Mouse (Mus musculus) layer of hippocampus, adult 9-11 months (tissue): ENCODE measurements around the gene Cd9.

Experiments
- DNase-seq: peaks from one replicate; pipeline ENCODE4 v3.0.0; 2022

Cd9 gene

DNA sequence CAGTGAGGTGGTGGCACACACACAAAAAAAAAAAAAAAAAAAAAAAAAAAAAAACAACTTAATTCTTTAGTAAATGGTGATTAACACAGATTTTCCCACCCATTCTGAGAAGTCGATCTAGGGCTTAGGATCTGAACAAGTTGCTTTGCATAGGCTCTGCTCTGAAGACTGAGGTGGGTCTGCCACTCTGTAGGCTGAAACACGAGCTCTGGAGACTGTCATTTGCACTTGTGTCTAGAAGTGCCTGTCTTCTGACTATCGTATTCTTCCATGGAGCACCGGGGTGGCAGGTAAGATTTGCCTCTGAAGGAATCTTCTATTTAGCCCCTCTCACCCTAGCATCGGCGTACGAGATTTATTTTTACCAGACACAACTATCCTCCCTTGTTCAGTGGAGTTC, 62.1 kb downstream of the Cd9 start:
- no peak for DNase-seq

DNA sequence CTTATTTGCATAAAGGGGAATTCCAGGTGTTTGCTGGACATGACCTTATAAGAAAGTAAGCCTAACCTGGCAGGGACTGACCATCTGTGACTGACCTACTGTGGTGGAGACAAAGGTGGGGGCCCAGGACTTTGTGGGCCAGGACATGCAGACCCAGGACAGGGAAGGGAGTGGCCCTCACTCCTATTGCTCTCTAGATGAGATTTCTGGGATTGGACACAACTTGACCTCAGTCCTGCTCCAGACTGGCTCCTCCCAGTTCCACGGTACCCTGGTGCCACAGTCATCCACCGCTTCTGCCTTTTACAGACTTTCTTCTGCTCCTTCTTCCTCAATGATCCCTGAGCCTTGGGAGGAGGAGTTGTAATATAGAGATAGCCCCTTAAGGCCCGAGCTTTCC, 63.6 kb downstream of the Cd9 start:
- no peak for DNase-seq

DNA sequence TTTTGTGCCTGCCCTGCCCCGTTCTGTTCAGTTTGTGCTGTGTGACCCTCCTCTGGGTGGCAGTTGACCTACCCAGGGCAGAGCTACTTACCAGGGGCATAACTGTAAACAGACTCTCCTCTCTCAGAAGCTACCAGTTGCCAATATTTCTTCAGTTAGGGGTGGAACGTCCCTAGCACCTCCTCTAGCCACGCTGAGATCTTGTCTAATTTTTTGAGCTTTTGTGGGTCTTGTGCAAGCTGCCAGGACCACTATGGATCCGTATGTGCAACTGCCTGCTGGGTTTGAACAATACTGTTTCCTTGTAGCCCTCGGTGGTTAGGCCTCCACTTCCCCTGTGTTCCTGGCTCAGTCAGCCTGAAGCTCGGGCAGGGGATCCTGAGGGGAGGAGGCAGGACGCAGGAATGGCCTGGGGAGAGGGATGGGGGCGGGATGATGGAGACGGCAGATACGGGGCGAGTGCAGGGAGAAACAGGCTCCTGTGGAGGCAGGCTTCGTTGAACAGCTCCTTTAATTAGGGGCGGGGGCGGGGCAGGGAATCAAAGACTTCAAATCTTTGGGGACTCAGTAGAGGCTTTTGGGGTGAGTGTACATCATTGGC, 64.1 kb downstream of the Cd9 start:
- no peak for DNase-seq

DNA sequence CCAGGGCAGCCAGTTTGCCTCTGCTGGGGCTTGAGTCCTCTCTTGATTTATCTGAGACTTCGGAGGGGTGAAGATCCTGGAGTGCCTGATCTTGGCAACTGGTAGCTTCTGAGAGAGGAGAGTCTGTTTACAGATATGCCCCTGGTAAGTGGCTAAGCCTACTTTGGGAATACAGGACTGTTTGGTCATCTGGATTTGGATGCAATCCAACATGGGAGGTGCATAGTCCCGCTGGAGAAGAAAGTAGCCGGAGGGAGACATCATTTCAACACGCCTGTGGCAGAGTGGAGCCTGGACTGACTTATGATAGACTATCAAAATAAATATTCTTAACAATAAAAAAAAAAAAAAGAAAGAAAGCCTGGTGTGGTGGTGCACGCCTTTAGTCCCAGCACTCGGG, 64.8 kb downstream of the Cd9 start:
- DNase-seq, result no peak

DNA sequence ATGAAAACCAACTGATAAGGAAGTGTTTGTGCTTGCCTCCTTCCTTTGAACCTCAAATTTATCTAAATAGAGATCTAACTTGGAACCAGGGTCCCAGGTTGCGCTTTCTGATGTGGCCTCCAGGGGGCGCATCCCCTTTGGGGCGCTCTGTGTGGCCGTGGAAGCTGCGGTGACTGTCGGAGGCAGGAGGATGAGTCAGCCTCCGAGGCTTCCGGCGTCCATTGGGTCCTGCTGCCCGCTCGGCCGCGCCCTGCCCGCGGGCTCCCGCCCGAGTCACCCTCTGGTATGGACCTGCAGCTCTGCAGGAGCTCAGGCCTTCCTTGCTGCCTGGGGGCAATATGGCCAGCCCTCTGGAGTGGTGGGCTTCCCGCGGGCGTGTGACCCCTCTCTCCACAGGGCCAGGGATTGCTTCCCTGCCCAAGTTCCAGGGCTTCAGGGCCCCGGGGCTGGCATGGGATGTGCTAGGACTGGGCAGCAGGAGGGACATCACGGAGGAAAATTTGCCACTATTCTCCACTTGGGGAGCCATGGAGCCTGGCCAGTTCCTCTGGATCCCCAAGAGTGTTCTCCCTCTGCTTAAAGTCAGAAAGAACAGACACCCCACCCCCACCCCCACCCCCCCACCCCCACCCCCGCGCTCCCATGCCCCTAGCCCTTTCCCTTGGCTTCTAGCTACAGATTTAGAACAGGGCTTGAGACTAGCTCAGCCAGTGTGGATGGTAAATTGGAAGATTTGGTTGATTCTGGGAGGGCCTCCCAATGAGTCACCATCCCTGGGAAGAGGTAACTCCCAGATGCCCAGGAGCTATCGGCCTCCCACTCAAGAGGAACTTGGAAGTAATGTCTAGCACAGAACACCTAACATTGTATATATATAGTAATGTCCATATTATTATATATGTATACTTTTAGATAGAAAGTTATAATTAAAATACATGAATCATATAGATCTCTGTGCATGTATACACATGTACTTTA, 67.9 kb downstream of the Cd9 start:
- DNase-seq, result peak; percentile 84

DNA sequence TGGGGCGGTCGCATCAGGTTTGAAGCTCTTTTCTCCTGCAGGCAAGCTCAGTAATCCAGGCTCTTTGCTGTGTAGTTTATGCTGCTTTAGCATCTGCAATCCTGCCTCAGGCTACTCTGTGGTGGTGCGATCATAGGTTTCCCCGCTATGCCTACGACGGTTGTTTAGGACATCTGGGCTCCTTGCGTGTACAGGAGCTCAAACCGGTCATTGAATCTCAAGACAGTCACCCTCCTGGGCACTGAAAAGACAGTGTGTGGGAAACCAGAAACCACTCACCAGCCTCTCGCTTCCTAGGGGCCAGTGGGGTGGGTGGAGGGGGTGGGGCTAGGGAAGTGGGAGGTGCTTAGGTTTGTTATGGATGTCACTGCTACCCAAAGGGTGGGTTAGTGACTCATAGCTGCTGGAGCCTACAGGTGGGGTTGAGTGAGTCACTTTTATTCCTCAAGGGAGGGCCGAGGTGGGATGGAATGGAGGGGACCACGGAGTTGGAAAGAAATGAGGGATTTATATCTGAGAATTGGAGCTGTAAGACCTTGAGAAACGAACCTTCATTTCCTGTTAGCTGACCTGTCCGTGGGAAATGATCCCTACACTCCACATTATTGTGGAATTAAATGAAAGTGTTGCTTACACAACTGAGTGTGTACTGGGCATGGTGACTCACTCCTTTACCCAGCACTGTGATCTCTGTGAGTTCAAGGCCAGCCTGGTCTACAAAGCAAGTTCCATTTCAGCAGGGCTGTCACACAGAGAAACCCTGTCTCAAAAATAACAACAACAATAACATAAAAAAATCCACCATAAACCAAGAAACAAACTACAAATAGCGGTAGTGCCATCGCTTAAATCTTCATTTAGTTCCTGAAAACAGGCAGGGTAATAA, 69.1 kb downstream of the Cd9 start:
- no peak for DNase-seq

DNA sequence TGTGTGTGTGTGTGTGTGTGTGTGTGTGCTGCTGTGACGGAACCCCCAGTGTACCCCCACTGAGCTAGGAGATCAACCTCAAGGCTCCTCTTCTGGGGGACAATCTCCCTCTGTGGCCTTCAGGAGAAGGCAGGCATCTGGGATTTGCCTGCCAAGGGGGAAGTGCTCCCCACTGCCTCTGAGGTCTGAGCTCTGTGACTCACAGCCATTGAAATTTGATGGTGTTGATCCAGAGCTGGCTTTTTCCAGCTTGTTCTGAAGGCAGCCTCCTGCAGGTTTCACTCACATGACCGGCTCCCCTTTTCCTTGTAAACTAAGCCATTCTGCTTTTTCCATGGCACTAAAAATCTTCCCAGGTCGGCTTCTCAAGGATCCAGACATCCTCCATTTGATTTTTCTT, 70.4 kb downstream of the Cd9 start:
- DNase-seq, result no peak

DNA sequence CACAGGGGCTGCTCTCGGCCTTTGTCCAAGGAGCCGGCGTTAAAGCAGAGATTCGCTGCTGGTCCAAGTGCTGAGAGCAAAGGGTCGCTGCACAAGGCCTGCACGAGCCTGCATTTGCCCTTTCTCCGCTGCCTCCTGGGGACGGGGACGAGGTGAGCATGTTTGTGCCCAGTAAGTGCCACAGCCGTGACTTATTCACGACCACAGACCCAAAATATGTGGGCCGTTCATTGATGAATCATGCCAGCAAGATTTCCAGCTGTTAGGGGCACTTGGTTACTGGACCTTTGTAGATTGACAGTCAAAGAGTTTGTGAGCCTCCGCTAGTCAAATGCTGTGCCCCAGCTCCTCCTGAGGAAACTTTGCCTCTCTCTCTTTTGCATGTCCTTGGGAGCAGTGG, 71.1 kb downstream of the Cd9 start:
- DNase-seq, result no peak

DNA sequence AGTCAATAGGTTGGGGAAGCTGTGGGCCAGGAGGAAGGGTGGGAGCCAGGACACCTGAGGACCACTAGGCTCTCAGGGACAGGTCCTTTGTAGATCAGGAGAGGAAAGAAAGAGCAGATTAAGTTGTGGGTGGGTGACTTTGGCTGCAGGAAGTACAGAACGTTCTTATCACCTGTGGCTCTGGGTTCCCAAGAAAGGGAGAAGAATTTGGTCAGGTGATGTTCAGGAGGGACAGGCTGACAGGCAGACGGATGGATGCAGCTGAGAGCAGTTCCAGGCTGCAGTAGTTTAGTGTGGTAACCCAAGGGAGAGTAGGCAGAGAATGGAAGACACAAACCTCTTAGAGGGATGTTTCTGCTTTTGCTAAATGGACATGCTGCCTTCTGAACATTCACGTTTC, 71.5 kb downstream of the Cd9 start:
- no peak for DNase-seq

DNA sequence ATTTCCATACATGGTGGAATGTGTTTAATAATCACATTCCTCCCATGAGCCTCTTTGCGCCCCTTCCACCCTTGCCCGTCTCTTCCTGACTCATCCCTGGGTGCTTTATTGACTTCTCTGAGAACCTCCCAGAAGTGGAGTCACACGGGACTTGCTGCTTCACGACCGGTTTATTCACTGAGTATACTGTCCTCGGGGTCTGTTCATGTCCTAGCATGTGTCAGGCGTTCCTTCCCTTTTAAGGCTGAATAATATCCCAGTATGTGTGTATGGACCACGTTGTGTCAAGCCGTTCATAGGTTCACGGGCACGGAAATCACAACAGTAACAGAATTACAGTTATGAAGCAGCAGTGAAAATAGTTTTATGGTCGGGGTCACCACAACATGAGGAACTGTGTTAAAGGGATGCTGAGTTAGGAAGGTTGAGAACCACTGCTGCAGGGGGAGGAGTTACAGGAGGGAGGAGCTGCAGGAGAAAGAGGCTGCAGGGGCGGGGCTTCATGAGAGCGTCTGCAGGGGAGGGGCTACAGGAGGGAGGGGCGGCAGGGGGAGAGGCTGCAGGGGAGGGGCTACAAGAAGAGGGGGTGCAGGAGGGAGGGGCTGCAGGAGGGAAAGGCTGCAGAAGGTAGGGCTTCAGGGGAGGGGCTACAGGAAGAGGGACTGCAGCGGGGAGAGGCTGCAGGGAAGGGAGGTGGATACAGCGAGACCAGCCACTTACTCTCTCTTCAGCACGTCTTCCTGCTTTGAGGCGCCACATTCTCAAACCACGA, 72.4 kb downstream of the Cd9 start:
- DNase-seq, result peak; percentile 74

DNA sequence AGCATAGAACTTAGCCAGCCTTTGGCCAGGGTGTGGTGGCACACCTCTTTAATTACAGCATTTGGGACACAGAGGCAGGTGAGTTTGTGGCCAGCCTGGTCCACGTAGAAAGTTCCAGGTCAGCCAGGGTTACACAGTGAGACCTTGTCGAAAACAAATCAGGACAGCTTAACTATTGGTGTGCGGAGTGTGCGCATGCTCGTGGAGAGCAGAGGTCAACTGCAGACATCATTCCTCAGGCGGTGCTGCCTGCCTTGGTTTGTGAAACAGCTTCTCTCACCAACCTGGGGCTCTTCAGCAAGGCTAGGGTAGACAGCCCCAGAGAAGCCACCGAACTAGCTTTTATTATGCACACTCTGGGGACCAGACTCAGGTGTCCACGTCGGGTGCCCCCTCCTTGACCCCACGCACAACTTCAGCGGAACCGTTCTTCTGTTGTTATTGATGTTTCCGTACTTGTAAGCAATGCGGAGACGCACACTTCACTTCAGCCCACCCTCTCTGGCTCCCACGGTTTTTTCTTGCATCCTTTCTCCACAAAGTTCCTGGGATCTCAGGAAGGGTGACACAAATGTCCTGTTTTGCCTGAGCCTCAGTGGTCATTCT, 74.0 kb downstream of the Cd9 start:
- DNase-seq, result no peak

DNA sequence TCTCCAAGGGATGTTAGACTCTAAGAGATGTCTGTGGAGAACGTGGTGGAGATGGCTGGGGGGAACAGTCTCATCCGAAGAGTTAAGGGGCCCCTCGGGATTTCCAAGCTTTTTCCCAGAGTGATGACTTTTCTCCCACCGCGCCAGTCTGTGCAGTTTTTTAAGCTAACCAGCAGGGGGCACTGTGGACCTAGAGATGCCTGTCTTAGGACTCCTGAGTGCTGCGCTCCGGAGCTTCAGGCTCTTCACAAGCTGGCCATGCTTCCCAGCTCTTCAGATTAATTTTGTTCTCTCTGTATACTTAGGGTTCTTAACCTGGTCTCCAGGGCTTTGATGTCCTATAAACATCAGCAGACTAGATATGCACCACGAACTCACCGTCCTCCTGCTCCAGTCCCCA, 75.8 kb downstream of the Cd9 start:
- DNase-seq, result peak; percentile 70

DNA sequence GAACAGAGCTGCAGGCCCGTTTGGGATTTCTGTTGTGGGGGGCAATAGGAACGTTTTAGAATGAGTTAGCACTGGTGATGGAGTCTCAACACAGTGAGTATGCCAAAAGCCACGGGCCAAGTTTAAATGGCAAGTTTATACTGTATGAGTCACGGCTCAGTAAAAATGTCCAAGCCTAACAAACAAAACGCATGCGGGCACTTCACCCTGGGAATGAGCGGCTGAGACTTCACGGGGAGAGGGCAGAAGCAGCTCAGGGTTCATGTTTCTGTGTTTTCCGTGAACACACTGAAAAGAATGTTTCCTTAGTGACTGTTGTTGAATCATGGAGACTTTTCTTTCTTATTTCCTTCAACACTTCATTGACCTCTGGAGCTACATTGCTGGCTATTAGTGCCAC, 81.3 kb downstream of the Cd9 start:
- no peak for DNase-seq

DNA sequence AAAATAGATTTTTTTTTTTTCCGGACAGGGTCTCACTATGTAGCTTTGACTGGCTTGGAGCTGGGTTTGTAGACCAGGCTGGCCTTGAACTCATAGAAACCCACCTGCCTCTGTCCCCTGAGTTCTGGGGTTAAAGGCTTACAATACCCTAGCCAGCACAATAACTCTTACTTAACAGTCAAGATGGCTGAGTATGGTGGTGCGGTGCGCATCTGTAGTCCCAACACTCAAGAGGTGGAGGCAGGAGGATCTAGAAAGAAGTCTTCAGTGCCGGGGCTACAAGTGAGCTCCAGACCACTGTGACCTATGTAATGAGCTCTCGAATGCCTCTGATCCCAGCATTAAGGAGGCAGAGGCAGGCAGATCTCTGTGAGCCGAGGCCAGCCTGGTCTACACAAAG, 82.9 kb downstream of the Cd9 start:
- DNase-seq, result no peak

DNA sequence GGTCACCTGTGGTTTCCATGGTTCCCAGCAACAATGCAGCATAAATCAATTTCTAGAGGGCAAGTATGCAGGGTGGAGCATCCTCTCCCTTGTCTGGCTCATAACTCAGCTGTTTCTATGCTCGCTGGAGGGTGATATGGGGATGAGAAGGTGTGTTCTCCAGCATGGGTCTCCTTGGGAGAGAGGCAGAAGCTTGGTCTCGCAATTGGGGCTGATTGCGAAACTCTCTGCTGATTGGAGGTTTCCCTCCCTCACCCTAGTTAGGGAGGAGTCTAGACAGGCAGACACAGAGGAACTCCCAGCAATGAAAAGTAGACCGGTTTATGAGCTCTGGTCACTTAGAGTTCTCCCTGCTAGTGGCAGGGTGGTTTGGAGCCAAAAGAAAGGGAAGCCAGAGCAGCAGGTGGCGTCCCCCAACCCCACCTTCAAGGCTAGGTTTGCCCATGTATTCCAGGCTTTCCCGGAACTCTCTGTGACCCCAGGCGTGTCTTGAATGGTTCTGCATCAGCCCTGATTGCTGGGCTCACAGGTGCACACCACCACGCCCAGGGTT, 83.5 kb downstream of the Cd9 start:
- no peak for DNase-seq

DNA sequence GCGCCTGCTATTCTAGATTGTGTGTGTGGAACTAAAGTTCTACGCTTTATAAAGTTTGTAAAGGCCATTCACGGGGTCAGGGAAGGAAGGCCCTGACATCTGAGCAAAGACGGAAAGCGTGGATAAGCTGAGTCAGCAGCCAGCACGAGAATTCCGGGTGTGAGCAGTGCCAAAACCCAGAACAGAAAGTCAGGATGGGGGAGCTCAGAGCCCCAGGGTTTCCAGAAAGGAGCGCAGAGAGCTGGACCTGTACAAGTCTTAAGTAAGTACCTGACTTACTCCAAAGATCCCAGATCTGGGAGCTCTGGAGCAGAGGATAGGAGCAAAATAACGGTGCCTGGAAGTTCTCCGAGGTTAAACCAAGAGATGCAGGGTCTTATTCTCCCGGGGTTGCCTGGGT, 84.0 kb downstream of the Cd9 start:
- DNase-seq, result no peak
